Mouse (Mus musculus) cerebellum, adult 9-10 months (tissue): ENCODE measurements around the gene Ccdc181.
A peak's percentile ranks its signal among the peaks of the same experiment; 100 is the strongest.

ENCODE experiments used
- DNase-seq: peaks from one replicate; pipeline ENCODE4 v3.0.0; 2022

Gene Ccdc181

DNA sequence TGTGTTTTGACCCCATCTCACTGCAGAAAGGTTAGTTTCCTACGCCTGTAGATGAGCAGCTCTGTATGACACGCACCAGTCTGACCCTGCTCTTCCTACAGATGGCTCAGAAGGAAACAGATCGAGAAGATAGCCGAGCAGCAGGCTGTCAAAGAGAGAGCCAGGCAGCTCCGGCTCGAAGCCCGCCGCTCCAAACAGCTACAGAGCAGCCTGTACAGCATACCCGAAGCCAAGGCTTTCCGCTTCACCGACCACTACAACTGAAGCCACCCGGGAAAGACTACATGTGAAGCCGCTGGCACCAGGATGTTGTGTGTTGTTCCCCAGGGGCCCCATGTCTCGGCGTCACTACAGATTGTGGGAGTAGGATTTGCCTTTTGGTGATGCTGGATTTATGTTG lies 12.0 kb downstream of the Ccdc181 start:
- DNase-seq: peak; percentile 77

GRCm38 (mm10) chr1:164292040-164292439 lies 16.7 kb downstream of the Ccdc181 start:
- no peak for DNase-seq

DNA sequence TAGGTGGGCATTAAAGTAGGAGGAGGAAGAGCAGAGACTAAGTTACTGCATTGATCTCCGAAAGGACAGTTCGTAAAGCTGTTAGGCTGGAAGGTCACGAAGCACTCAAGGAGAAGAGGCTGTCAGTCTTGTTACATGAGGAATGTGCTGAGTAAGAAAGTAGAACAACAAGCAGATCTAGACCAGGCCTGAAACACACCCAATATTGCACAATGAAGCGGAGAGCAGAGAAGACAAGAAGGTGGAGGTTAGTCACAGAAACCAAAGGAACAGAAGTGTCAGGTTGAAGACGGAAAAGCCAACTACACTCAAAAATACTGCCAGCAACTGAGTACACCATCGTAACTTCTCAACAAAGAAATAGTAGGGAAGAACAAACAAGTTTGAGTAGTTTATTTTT lies 18.7 kb downstream of the Ccdc181 start:
- no peak for DNase-seq

- no peak for DNase-seq
These were observed 21.1 kb downstream of the Ccdc181 start for GRCm38 (mm10) chr1:164296473-164296872.

GRCm38 (mm10) chr1:164301949-164302348 lies 26.6 kb downstream of the Ccdc181 start:
- DNase-seq: no peak

DNA sequence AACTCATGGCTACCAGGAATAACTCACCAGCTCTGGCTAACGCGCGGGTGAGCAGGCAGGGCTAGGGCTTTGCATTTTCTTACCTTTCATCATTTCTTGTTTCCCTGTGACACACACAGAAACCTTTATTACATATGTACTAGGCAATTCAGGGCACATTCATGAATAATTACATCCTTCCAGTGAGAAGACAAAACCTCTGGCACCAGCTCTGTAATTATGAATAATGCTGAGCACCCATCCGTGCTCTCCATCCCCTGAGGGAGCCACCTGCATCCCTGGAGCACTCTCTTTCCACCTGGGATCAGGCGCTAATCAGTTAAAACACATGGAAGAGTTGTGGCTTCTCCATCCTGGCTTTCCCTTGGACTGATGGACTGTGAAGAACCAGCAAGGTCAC lies 28.4 kb downstream of the Ccdc181 start, which contains the start of gene Nme7:
TSS of gene Nme7 (plus strand) at position 301 of the 400 bp plus-strand sequence.
- DNase-seq: no peak

- peak; percentile 97 for DNase-seq
These were observed 31.9 kb downstream of the Ccdc181 start, which contains the start of gene Blzf1 for GRCm38 (mm10) chr1:164307124-164307751. Gene Blzf1 (minus strand): TSS chr1:164307489.

DNA sequence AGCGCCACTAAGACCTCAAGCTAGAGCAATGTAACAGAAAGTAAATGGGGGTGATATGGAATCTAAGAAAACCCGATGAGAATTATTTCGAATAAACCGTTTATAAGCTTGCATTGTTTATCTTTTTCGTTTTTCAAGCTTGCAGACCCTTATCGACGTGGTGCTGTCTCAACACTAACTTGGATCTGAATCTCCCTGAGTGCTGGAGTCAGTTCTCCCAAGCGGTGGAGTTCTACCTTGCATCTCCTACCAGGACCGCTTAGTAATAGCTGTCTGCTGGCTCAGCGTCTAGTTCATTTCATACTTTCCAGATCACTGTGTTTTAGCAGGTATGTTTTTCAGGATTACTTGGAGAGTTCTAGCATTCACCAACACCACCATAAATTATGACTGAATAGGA lies 32.5 kb downstream of the Ccdc181 start:
- peak; percentile 37 for DNase-seq

DNA sequence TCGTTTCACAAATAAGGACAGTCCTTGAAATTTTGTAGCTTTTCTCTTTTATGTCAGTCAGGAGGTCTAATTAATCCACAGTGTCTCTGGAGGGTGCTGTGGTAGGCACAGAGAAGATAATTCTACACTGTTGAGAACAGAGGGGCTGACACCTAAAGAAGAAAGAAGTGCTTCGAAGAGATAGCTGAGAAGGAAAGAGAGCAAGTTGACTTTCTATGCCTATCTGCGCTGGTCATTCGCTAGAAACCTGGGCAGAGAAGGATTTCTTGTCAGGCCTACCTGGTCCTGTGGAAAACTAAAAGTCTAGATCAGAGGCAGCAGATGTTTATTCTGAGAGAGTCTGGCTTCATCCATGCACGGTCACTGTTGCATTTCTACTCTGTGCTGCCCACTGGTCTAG lies 38.7 kb downstream of the Ccdc181 start:
- DNase-seq: no peak

GRCm38 (mm10) chr1:164315266-164315665 lies 39.9 kb downstream of the Ccdc181 start:
- peak; percentile 35 for DNase-seq

DNA sequence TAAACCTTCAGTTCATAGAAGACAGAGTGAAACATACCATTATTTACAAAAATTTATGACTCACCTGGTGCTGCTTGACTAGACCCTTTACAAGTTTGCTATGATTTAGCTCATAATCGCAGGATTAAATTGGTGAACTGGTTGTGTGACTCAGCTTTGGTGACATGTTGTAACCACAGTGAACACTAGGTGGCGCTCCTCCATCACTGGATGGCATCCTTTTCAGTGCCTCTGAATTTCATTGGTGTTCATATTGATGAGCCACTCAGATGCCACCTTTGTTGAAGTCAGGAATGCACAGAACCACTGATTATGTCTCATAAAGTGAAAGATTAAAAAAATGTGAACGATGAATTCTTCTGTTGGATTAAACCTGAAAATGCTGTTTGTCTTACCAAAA lies 41.3 kb downstream of the Ccdc181 start:
- DNase-seq: peak; percentile 71

GRCm38 (mm10) chr1:164317261-164317660 lies 41.9 kb downstream of the Ccdc181 start:
- no peak for DNase-seq

DNA sequence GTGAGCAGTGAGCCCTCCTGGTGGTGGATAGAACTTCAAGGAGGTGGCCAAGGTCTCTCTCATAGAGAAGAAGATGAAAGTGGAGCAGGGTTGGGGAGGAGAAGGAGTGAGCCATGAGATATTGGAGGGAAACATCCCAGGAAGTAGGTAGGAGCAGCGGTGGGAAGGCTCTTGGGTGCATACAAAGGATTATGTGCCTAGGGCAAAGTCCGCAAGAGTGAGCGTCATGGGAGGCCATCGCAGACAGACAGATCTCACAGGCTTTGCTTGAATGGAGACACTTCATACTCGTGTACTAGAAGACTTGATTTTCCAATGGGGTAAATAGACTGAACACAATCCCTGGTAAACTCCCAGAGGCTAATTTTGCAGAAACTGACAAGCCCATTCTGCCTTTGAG lies 43.1 kb downstream of the Ccdc181 start:
- DNase-seq: no peak

GRCm38 (mm10) chr1:164319542-164320140 lies 44.3 kb downstream of the Ccdc181 start:
- no peak for DNase-seq

DNA sequence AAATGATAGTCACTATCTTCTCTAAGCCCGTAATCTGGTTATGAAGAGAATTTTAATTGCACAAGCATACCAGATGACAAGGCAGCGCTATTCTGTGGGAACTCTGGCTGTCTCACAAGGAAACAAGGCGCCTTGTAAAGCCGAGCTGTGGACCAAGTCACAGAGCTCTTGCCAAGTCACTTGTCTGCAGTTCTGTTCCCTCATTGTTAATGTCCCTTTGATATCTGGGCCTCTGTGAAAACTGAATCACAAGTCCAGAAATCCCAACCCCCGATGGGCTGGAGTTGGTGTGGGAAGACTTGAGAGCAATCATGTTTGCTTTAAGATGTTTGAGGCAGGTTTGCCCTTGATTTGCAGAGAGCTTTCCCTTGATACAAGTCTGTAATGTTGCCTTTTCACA lies 45.3 kb downstream of the Ccdc181 start:
- DNase-seq: no peak

DNA sequence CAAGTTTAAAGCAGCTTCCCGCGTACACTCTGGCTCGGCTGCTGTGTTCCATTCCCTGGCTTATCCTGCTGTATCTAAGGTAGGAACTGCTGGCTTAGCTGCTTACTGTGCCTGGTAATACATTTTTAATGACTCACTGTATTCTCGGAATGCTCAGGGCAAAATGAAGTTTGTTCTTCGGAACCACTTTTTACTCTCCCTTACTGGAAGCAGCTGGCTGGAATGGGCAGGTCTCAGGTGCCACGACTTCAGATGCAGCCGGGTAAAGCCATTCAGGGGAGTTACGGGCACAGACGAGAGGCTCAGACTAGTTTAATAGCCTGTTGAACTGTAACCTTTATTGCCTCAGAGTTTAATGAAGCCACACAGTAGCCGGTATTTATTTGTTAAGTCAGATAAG lies 46.0 kb downstream of the Ccdc181 start:
- DNase-seq: no peak

DNA sequence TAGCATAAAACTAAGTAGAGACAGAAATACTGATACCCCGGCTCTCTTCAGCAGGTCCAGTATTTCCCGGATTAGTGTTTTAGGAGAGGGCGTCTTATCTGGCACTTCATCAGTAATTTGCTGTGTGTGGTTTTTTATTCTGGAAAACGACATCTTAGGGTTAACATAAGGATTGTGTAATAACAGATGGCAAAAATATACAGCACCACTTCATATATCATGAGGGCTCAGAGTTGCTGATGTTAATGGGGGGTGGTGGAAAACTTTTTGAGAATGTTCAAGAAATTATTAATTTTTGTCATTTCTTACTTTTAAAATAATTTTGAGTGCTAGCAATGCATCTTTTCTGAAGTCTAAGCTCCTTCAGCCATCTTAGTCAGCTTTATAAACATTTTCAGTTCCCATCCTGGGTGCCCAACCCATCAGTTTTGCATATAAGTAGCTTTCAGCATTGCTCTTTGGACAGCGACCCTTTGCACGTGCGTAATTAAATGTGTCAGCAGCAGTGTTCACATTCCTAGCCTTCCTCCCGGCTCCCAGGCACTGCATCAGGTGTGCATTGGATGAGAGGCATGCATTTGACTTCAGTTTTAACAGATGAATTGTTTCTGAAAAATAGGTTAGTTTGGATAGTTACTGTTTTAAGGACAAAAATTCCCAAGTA lies 47.7 kb downstream of the Ccdc181 start:
- DNase-seq: no peak

- no peak for DNase-seq
These were observed 48.8 kb downstream of the Ccdc181 start for GRCm38 (mm10) chr1:164324221-164324620.

- DNase-seq: no peak
These were observed 49.5 kb downstream of the Ccdc181 start for GRCm38 (mm10) chr1:164324878-164325277.

DNA sequence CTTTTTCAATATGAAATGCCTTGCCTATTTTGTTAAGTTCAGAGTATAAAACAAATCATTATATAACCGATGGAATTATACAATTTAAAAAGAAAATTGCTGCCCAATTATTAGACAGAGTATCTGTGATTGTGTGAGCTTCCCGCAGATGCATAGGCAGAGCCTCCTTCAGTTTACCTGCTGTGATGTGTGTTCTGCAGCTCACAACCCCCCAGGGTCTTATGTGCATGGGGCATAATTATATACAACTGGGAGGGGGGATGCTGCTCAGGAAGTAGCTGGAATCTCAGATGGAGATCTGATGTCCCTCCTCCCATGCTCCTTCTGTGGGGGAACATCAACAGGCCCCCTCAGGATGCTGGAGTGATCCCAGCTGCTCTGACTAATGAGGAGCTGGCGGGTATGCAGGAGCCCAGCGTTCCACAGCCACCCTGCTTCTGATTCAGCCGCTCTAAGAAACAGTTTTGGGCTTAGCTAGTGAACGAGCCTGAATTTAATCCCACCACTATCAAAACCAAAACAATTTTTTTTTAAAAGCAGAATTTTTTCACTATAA lies 51.3 kb downstream of the Ccdc181 start:
- DNase-seq: no peak

DNA sequence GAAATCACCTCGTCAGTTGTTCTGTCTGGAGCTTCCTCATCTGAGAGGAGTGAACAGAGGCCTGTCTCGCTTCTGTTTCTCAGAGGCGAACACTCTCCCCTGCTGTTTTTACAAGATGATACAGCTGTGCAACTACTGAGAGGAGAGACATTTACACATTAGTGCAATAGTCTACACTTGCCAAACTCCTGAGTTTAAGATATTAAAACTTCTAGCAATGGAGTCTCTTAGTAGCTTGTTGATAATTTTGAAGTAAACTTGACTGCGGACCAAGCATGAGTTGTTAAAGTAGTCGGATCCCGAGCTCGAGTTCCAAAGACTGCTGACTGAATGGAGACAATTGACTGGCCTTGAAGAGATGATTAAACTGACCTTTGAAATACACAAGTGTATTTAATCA lies 52.4 kb downstream of the Ccdc181 start:
- no peak for DNase-seq

DNA sequence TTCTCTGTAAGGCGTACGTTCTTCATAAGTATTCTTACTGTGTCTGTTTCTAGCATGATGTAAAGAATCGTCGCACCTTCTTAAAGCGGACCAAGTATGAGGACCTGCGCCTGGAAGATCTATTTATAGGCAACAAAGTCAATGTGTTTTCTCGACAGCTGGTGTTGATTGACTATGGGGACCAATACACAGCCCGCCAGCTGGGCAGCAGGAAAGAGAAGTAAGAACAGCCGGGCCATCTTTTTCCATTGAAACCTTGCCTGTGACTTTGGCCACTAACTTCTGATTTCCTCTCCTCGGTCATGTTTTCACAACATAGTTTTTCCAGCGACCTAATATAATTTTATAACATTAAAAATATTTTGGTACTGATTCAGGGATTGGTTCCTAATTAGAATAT lies 57.2 kb downstream of the Ccdc181 start:
- DNase-seq: no peak

GRCm38 (mm10) chr1:164335435-164335834 lies 60.0 kb downstream of the Ccdc181 start:
- DNase-seq: no peak

DNA sequence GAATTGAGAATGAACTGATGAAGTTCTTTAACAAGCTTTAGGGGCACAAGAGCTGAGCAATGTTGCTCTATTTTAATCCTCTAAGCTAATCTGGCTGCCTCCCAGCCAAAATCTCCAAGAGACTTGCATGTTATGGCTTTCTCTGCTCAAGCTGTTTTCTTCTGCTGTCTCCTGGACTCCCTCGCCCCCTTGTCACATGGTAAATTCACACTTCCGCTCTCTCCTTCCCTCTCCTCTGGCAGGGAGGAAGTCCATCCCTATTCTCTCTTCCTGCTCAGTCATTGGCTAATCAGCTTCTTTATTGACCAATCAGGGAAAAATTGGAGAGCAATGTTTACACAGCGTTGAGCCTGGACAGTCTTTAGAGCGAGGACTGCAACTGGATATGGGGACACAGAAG lies 60.5 kb downstream of the Ccdc181 start:
- no peak for DNase-seq
